Mouse (Mus musculus): ENCODE measurements around the gene Zfp941.
"Not testable (repeated sequence)": the region's sequence is repeated elsewhere in the genome, so short reads cannot be mapped to it uniquely, and the experiment has no call there.

Zfp941 gene

GRCm38 (mm10) chr7:140780548-140780947 is 41.4 kb downstream of the Zfp941 start:
- no peak for DNase-seq (ENCODE audit: low spot score in 2 of 2)

DNA sequence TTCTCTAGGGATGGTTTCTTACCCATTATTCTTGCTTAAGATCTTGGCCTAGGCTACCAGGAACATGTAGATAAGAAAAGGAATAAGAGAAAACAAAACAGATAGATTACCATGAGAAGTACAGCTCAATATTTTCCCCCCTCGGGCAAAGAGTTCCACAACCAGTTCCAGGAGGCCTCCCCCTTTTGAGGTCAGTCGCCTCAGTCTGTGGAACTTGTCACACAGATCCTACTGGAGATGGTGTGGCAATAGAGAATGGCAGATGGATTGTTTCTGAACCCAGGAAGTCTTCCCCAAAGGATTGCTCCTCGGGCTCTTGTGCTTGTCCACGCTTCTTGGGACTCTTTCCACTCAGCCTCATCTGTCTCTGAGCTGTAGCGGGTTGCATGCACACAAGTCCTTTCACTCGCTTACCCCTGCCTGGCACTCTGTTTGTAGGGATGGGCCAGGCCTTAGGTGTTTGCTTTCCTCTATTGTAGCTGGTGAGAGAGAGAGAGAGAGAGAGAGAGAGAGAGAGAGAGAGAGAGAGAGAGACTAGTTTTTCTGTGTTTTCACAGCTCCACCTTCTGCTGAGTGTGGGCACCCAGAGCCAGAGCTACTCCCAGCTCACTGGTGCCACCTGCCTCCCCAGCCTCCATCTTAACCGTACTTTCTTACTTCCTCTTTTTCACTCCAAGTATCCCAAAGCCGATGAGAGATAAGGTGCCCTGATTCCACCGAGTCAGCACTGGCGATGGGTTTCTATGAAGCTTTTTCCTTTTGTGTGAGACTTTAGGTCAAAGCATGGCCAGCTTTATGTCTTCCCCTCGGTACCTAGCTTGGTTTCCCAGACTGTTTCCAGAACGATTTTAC is 55.9 kb downstream of the Zfp941 start:
- DNase-seq (ENCODE audit: low spot score in 2 of 2): no peak

DNA sequence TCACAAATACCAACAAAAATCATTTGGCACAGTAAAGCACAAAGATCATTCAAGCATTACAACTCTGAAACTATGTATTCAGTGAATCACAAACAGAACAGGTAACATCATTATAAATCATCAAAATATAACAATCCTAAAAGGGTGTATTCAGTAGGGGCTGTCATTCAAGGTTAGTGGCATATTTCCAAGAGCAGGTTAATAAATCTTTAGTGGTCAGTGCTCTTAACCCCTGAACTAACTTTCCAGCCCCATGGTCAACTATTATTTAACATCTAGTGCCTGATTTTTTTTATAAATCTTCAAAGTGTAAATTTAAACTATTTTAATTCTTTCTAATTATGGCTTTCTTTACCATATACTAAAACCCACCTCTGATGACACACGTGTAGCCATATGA is 56.6 kb downstream of the Zfp941 start:
- DNase-seq (ENCODE audit: low spot score in 2 of 2): not testable (repeated sequence)

- peak in 1 of 2 experiments; percentile 30 for DNase-seq (ENCODE audit: low spot score in 2 of 2)
These were observed 58.4 kb downstream of the Zfp941 start, which contains the start of gene Cyp2e1 for GRCm38 (mm10) chr7:140763447-140764020. Cyp2e1 (plus strand) TSS chr7:140763739.

DNA sequence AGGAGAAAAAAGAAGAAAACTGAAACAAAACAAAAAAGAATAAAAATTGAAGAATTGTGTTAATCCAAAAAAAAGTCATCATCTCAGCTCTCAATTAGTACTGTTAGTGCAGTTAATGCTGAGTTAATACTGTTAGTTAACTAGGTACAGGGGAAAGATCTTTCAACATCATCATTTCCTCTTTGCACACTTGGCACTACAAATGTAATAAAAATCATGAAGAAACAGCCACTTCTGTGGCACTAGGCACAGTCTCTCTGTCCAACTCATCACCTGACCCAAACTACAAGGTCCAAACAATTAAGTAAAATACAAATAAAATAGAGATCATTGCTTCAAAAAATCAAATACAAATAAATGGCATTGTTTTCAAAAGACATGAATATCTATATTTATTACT is 61.3 kb downstream of the Zfp941 start:
- DNase-seq (ENCODE audit: low spot score in 2 of 2): no peak

All from urinary bladder, postnatal 36 days (tissue).